Mouse (Mus musculus): ENCODE measurements around the gene Rgn. TPM values are rescaled to one million over a fixed set of nuclear protein-coding genes. Genes with fewer than 3 reads are reported as not detected.

Gene Rgn
- total RNA-seq (2023): not detected in 4 replicates

GRCm38 (mm10) chrX:20549532-20549931 lies at the start of gene Rgn:
Gene Rgn (plus strand): TSS chrX:20549787.

Other genes with a start within 250 kb of the Rgn start
- 37.2 to 41.4 TPM (median 37.8 TPM) in 4 replicates for gene Rp2, start 185.3 kb upstream of the Rgn start, total RNA-seq (2023)
- 3.0 to 5.5 TPM (median 4.4 TPM) in 4 replicates for gene Jade3, start 124.1 kb upstream of the Rgn start, total RNA-seq (2023)
- gene Rbm10, start 67.7 kb downstream of the Rgn start, total RNA-seq (2023): 44.1 to 53.0 TPM (median 48.7 TPM) in 4 replicates
- 111 to 132 TPM (median 122 TPM) in 4 replicates for gene Ndufb11, start 67.8 kb downstream of the Rgn start, total RNA-seq (2023)
- gene Uba1, start 108.5 kb downstream of the Rgn start, total RNA-seq (2023): 170 to 186 TPM (median 184 TPM) in 4 replicates
- gene Cdk16, start 138.2 kb downstream of the Rgn start, total RNA-seq (2023): 53.3 to 83.1 TPM (median 68.2 TPM) in 4 replicates
- 33.4 to 38.9 TPM (median 35.9 TPM) in 4 replicates for gene Usp11, start 154.1 kb downstream of the Rgn start, total RNA-seq (2023)
- 165 to 174 TPM (median 170 TPM) in 4 replicates for gene Araf, start 248.0 kb downstream of the Rgn start, total RNA-seq (2023)